Mouse (Mus musculus) thymus, postnatal 4 days (tissue): ENCODE measurements around the gene Kat8.
"Not testable (repeated sequence)": the region's sequence is repeated elsewhere in the genome, so short reads cannot be mapped to it uniquely, and the experiment has no call there.

Experiments used
- DNase-seq: peaks from one replicate; pipeline ENCODE4 v3.0.0; 2021

Kat8 gene

GRCm38 (mm10) chr7:127934075-127934474 lies 21.8 kb downstream of the Kat8 start:
- no peak for DNase-seq

GRCm38 (mm10) chr7:127935028-127935722 lies 22.9 kb downstream of the Kat8 start:
- DNase-seq: peak; percentile 96

GRCm38 (mm10) chr7:127935748-127936159 lies 23.4 kb downstream of the Kat8 start:
- DNase-seq: no peak

GRCm38 (mm10) chr7:127936216-127936884 lies 24.0 kb downstream of the Kat8 start:
- DNase-seq: no peak

GRCm38 (mm10) chr7:127942097-127942496 lies 29.8 kb downstream of the Kat8 start:
- not testable (repeated sequence) for DNase-seq

- DNase-seq: no peak
These were observed 32.3 kb downstream of the Kat8 start for GRCm38 (mm10) chr7:127944614-127945013.

- no peak for DNase-seq
These were observed 34.2 kb downstream of the Kat8 start, which contains the start of gene Prss36 for GRCm38 (mm10) chr7:127946470-127947023. Gene Prss36, minus strand, starts transcription at chr7:127946725.

- peak; percentile 59 for DNase-seq
These were observed 40.7 kb downstream of the Kat8 start for GRCm38 (mm10) chr7:127952864-127953581.

- DNase-seq: no peak
These were observed 47.0 kb downstream of the Kat8 start for GRCm38 (mm10) chr7:127959364-127959763.

GRCm38 (mm10) chr7:127966371-127966918 lies 54.1 kb downstream of the Kat8 start:
- peak; percentile 31 for DNase-seq

GRCm38 (mm10) chr7:127967004-127967921 lies 54.9 kb downstream of the Kat8 start, which contains the start of gene Fus:
Gene Fus, plus strand, starts transcription at chr7:127967457.
- DNase-seq: peak; percentile 99

- peak; percentile 89 for DNase-seq
These were observed 55.9 kb downstream of the Kat8 start for GRCm38 (mm10) chr7:127967922-127968828.

GRCm38 (mm10) chr7:127974413-127974930 lies 62.2 kb downstream of the Kat8 start:
- DNase-seq: no peak
